Mouse (Mus musculus) embryonic facial prominence, embryonic 11.5 days (tissue): ENCODE data around the gene Hist1h3d. TPM values are rescaled to one million over a fixed set of nuclear protein-coding genes. Genes with fewer than 3 reads are reported as not detected.

ENCODE experiments used
- ATAC-seq: fragments of 200-750 bp; cut with Nextera tagmentation; replicated peaks from 2 replicates; pipeline ENCODE4 v1.8.0; 2017; ENCODE audit warnings: low read depth; ENCODE audit not compliant: insufficient number of reproducible peaks, low FRiP score, low TSS enrichment
- DNase-seq: peaks from one replicate; pipeline ENCODE4 v3.0.0-alpha.2; 2015; ENCODE audit warnings: low spot score
- H3K27ac ChIP-seq: fragments of 300-500 bp; sonication (generic); replicated peaks from 2 replicates; pipeline ENCODE4 v1.5.1; 2014; ENCODE audit warnings: mild to moderate bottlenecking, low read depth, low read length, control low read depth
- H3K27me3 ChIP-seq: fragments of 300-500 bp; sonication (generic); 2 replicates; pipeline ENCODE4 v1.6.1; 2014; ENCODE audit warnings: mild to moderate bottlenecking, low read length, moderate library complexity, mixed read lengths; ENCODE audit not compliant: control insufficient read depth, insufficient read depth
- H3K36me3 ChIP-seq: fragments of 300-500 bp; sonication (generic); replicated peaks from 2 replicates; pipeline ENCODE4 v1.6.1; 2014; ENCODE audit warnings: low read depth, mild to moderate bottlenecking, low read length, moderate library complexity, mixed read lengths; ENCODE audit not compliant: control insufficient read depth, insufficient read depth
- H3K4me1 ChIP-seq: fragments of 300-500 bp; sonication (generic); 2 replicates; pipeline ENCODE4 v1.6.1; 2014; ENCODE audit warnings: low read length, mixed read lengths; ENCODE audit not compliant: control insufficient read depth, insufficient read depth
- H3K4me2 ChIP-seq: fragments of 300-500 bp; sonication (generic); 2 replicates; pipeline ENCODE4 v1.6.1; 2014; ENCODE audit warnings: low read depth, mild to moderate bottlenecking, control low read depth, low read length, moderate library complexity
- H3K4me3 ChIP-seq: fragments of 300-500 bp; sonication (generic); 2 replicates; pipeline ENCODE4 v1.5.1; 2014; ENCODE audit warnings: low read depth, low read length, control low read depth
- H3K9ac ChIP-seq: fragments of 300-500 bp; sonication (generic); replicated peaks from 2 replicates; pipeline ENCODE4 v1.6.1; 2014; ENCODE audit warnings: mild to moderate bottlenecking, control low read depth, low read length
- H3K9me3 ChIP-seq: fragments of 300-500 bp; sonication (generic); replicated peaks from 2 replicates; pipeline ENCODE4 v1.6.1; 2016; ENCODE audit warnings: mild to moderate bottlenecking, low read length, inconsistent platforms, mixed read lengths; ENCODE audit not compliant: control insufficient read depth
- WGBS: fragments of 180-500 bp; shearing (Covaris S2); extraction: QIAGEN DNeasy Blood & Tissue Kit; methylation state at CpG from one replicate; pipeline ENCODE4 v1.1.7; 2014; 5-methylcytosine and 5-hydroxymethylcytosine counted together
- polyA plus RNA-seq: library from polyadenylated mRNA; unstranded; fragments of >200 nt; fragmentation: Nextera tagmentation; extraction: Ambion mirVana; gene quantifications from 2 replicates; pipeline ENCODE4 v1.2.1, GENCODE M21; 2014

The Hist1h3d gene
- polyA plus RNA-seq, 1 experiment from 2014 or later = 10.2 TPM

GRCm38 (mm10) chr13:23605052-23605451, 29.5 kb downstream of the Hist1h3d start:
- WGBS = 90% methylated on average over 3 of the region's 3 CpGs
- Histone ChIP-seq H3K4me1 (no peaks in the 10 kb centered on the region), H3K27me3 (no peaks in the 10 kb centered on the region), H3K4me2 (no peak overlapping the region), H3K9ac (no peak overlapping the region), H3K27ac (no peak overlapping the region), H3K9me3 (no peaks in the 10 kb centered on the region), H3K4me3 (no peak overlapping the region), H3K36me3 (no peaks in the 10 kb centered on the region)
- no peak for ATAC-seq
- DNase-seq = no peak

- 92% methylated on average over 4 of the region's 4 CpGs for WGBS
- H3K36me3 ChIP-seq = no peaks in the 10 kb centered on the region
- H3K4me1 ChIP-seq = no peaks in the 10 kb centered on the region
- H3K9me3 ChIP-seq = no peaks in the 10 kb centered on the region
- H3K9ac ChIP-seq = no peak overlapping the region
- ATAC-seq (no peak), DNase-seq (no peak)
- H3K27ac ChIP-seq = no peak overlapping the region
- H3K27me3 ChIP-seq = no peaks in the 10 kb centered on the region
- no peak overlapping the region for H3K4me3 ChIP-seq
- no peak overlapping the region for H3K4me2 ChIP-seq
Observed at GRCm38 (mm10) chr13:23609209-23609608, 33.6 kb downstream of the Hist1h3d start.

- no peaks in the 10 kb centered on the region for H3K9me3 ChIP-seq
Observed at GRCm38 (mm10) chr13:23609844-23610243, 34.3 kb downstream of the Hist1h3d start.

GRCm38 (mm10) chr13:23610393-23610792, 34.8 kb downstream of the Hist1h3d start:
- Histone ChIP-seq H3K4me2 (no peak overlapping the region), H3K9me3 (no peaks in the 10 kb centered on the region), H3K36me3 (no peaks in the 10 kb centered on the region), H3K4me3 (no peak overlapping the region), H3K9ac (no peak overlapping the region), H3K27me3 (no peaks in the 10 kb centered on the region), H3K27ac (no peak overlapping the region), H3K4me1 (no peaks in the 10 kb centered on the region)
- no peak for ATAC-seq
- WGBS = 65% methylated on average over 2 of the region's 2 CpGs
- peak; percentile 1 for DNase-seq

More at GRCm38 (mm10) chr13:23609844-23610243, 34.3 kb downstream of the Hist1h3d start:
- no peaks in the 10 kb centered on the region for H3K27me3 ChIP-seq
- ATAC-seq (no peak), DNase-seq (no peak)
- H3K27ac ChIP-seq = no peak overlapping the region
- no peak overlapping the region for H3K4me3 ChIP-seq
- H3K9ac ChIP-seq = no peak overlapping the region
- no peaks in the 10 kb centered on the region for H3K36me3 ChIP-seq
- H3K4me2 ChIP-seq = no peak overlapping the region
- no peaks in the 10 kb centered on the region for H3K4me1 ChIP-seq

- DNase-seq = no peak
- ATAC-seq = no peak
- WGBS = 89% methylated on average over 3 of the region's 3 CpGs
- H3K9ac ChIP-seq = no peak overlapping the region
- H3K4me2 ChIP-seq = no peak overlapping the region
- no peaks in the 10 kb centered on the region for H3K27me3 ChIP-seq
- H3K4me3 ChIP-seq = no peak overlapping the region
- no peaks in the 10 kb centered on the region for H3K36me3 ChIP-seq
- no peaks in the 10 kb centered on the region for H3K4me1 ChIP-seq
- no peaks in the 10 kb centered on the region for H3K9me3 ChIP-seq
- H3K27ac ChIP-seq = no peak overlapping the region
Observed at GRCm38 (mm10) chr13:23611638-23612037, 36.1 kb downstream of the Hist1h3d start.

- peak overlapping the region; percentile 90 for H3K27ac ChIP-seq
- no peak for ATAC-seq
- H3K4me3 ChIP-seq = peak overlapping the region; percentile 48
- no peaks in the 10 kb centered on the region for H3K4me1 ChIP-seq
- H3K27me3 ChIP-seq = no peaks in the 10 kb centered on the region
- WGBS = 60% methylated on average over 12 of the region's 12 CpGs
- H3K9ac ChIP-seq = peak overlapping the region; percentile 77
- no peaks in the 10 kb centered on the region for H3K9me3 ChIP-seq
- H3K36me3 ChIP-seq = no peaks in the 10 kb centered on the region
- no peak for DNase-seq
- H3K4me2 ChIP-seq = peak overlapping the region; percentile 62
Observed at GRCm38 (mm10) chr13:23620056-23620732, 44.6 kb downstream of the Hist1h3d start.

GRCm38 (mm10) chr13:23620733-23621531, 45.4 kb downstream of the Hist1h3d start, which contains the start of gene Hist1h2be:
Gene Hist1h2be, minus strand, starts transcription at chr13:23621124.
- no peaks in the 10 kb centered on the region for H3K27me3 ChIP-seq
- H3K4me1 ChIP-seq = no peaks in the 10 kb centered on the region
- no peaks in the 10 kb centered on the region for H3K36me3 ChIP-seq
- peak within 1 kb of the TSS; percentile 77 for H3K9ac ChIP-seq
- peak within 1 kb of the TSS; percentile 62 for H3K4me2 ChIP-seq
- peak within 1 kb of the TSS; percentile 90 for H3K27ac ChIP-seq
- peak within 1 kb of the TSS; percentile 48 for H3K4me3 ChIP-seq
- 1% methylated on average over 27 of the region's 27 CpGs for WGBS
- ATAC-seq = peak; percentile 79
- peak; percentile 92 for DNase-seq
- H3K9me3 ChIP-seq = no peaks in the 10 kb centered on the region
